Mouse (Mus musculus) layer of hippocampus, adult 2 months (tissue): ENCODE measurements around the gene N4bp2l1. TPM values are rescaled to one million over a fixed set of nuclear protein-coding genes. Genes with fewer than 3 reads are reported as not detected.
A peak's percentile ranks its signal among the peaks of the same experiment; 100 is the strongest.
"Not testable (repeated sequence)": the region's sequence is repeated elsewhere in the genome, so short reads cannot be mapped to it uniquely, and the experiment has no call there.

Source experiments
- DNase-seq, 2 experiments: peaks; one replicate each; pipeline ENCODE4 v3.0.0; 2022; ENCODE audit warnings: low spot score in 2 of 2
- H3K27ac ChIP-seq: fragments of 200-600 bp; 2 replicates; pipeline ENCODE4 v1.8.1; 2022
- H3K4me3 ChIP-seq: fragments of 200-600 bp; 2 replicates; pipeline ENCODE4 v1.8.1; 2022; ENCODE audit warnings: mild to moderate bottlenecking
- CTCF ChIP-seq: fragments of 200-600 bp; conservative IDR thresholded peaks from 2 replicates; pipeline ENCODE4 v1.8.1; 2022; ENCODE audit warnings: antibody characterized with exemption, mild to moderate bottlenecking, moderate library complexity
- long read RNA-seq, 2 experiments: library from polyadenylated mRNA; stranded (forward); transcript quantifications; one replicate each; pipeline ENCODE4 v2.0.0; 2021; ENCODE audit warnings: borderline mapping rate in 2 of 2
- total RNA-seq, 2 experiments: library from RNA; stranded (reverse); gene quantifications; 2 replicates each; pipeline ENCODE4 v1.2.3; 2021

N4bp2l1 gene
- 10 to 100 TPM; 55.5 to 57.0 TPM for total RNA-seq
- long read RNA-seq, experiment 1, transcript N4bp2l1-201 (5 exons, 1,905 nt): major isoform, 8 of 24 reads
- long read RNA-seq, experiment 1, partial matches to known transcripts: 0 of 24 reads
- long read RNA-seq, experiment 1, other reads (novel, unspliced or antisense): 9 of 24 reads
- long read RNA-seq, experiment 2, transcript N4bp2l1-201 (5 exons, 1,905 nt): major isoform, 18 of 30 reads
- long read RNA-seq, experiment 2, partial matches to known transcripts: 2 of 30 reads
- long read RNA-seq, experiment 2, other reads (novel, unspliced or antisense): 9 of 30 reads

DNA sequence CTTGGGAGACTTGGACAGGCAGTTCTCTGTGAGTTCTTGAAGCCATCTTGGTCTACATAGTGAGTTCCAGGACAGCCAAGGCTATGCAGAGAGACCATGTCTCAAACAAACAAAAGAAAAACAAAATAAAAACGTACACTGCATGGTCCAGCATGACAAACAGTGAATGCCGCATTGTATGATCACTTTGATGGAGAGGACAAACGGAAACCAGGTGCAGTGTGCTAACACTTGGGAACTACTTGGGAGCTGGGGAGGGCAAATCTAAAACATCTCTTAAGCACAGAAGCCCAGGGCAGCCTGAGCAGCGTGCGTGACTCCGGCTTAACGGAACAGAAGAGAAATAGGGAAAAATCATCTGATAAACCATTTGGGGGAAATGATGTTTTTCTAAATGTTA, at the start of gene N4bp2l1:
TSS of gene N4bp2l1 (minus strand) at position 101 of the 400 bp plus-strand sequence.
- DNase-seq: no peak
- Histone ChIP-seq H3K4me3 (no peak within 1 kb of the TSS), H3K27ac (no peak within 1 kb of the TSS)
- no peak for TF ChIP-seq CTCF

DNA sequence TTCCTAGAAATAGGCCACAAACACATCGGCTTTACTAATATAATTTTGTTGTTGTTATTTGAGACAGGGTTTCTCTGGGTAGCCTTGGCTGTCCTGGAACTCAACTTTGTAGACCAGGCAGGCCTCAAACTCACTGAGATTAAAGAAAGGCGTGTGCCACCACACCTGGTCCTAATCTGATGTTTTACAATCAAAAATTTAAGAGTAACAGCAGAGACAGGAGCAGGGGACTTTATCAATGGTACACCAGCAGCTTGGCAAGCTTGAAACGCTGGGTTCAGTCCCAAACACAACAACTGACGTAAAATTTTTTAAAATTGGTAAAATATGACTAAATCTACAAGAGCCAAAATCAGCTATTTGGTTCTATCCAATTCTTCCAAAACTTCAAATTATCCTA, 47.9 kb upstream of the N4bp2l1 start:
- DNase-seq: no peak
- TF ChIP-seq CTCF: no peak
- H3K4me3 ChIP-seq: no peak overlapping the region

DNA sequence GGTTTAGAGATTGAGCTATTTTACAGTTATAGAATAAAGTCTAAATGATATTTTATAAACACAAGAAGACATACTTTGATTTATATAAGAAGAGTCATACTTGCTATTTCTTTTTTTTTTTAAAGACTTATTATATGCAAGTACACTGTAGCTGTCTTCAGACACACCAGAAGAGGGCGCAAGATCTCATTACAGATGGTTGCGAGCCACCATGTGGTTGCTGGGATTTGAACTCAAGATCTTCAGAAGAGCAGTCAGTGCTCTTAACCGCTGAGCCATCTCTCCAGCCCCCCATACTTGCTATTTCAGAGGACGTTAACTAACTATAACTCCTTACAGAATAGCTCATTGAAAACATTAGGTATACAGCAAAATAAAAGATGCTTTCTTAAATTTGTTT, 46.4 kb upstream of the N4bp2l1 start:
- DNase-seq, H3K4me3 ChIP-seq, H3K27ac ChIP-seq: not testable (repeated sequence)
- TF ChIP-seq CTCF: peak; percentile 56

More for the DNA sequence above, 47.9 kb upstream of the N4bp2l1 start:
- no peak overlapping the region for H3K27ac ChIP-seq

DNA sequence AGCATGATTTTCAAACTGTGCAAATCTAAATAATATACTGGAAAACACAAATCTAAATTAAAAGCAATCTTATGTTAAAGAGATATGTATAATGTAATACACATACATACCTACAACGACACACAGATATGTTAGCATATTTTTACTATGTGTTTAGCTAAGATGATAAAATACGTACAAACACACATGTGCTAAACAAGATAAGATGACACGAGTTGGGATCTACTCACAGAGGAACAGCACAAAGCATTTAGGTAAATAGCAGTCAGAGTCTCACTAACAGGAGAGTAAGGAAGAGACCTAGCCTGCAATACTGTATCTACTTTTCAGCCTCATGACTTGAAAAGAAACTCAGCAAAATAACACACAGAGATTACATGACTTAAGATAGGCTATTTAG, 44.5 kb upstream of the N4bp2l1 start:
- no peak for TF ChIP-seq CTCF

DNA sequence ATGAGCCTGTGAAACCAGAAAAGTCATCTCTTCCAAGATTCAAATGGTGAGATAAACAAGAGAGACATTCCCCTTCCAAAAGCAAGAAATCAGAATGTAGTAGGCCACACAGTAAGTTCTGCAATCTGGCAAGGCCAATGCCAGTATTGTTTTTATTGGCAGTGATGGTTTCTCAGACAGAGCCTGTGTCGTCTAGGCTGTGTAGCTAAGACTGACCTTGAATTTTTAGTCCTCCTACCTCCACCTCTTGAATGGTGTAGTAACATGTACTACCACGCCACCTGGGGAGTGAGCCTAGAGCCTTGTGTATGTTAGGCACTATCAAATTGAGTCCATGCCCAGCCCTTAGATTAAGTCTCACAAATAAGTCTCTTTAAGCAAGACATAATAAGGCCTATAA, 32.7 kb upstream of the N4bp2l1 start:
- DNase-seq: no peak
- Histone ChIP-seq H3K4me3 (no peak overlapping the region), H3K27ac (no peak overlapping the region)
- TF ChIP-seq CTCF: no peak

More for the DNA sequence above, 44.5 kb upstream of the N4bp2l1 start:
- DNase-seq: no peak
- Histone ChIP-seq H3K27ac (no peak overlapping the region), H3K4me3 (no peak overlapping the region)

DNA sequence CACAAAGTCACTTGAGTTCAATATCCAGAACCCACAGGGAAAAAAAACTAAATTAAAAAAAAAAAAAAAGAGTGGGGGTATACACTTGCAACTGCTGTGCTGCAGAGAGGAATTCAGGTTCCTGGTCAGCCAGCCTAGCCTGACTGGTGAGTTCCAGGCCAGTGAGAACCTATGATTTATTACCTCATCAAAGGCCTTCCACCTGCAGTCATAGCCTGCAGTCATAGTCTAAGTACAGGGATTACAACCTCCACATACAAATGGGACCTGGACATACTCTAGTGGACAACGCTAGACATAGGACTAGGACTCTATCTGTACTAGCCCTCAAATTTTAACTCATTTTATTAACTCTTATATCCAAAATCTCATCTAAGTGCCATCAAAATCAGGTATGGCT, 32.3 kb upstream of the N4bp2l1 start:
- no peak for TF ChIP-seq CTCF
- Histone ChIP-seq H3K4me3 (no peak overlapping the region), H3K27ac (no peak overlapping the region)
- no peak for DNase-seq

DNA sequence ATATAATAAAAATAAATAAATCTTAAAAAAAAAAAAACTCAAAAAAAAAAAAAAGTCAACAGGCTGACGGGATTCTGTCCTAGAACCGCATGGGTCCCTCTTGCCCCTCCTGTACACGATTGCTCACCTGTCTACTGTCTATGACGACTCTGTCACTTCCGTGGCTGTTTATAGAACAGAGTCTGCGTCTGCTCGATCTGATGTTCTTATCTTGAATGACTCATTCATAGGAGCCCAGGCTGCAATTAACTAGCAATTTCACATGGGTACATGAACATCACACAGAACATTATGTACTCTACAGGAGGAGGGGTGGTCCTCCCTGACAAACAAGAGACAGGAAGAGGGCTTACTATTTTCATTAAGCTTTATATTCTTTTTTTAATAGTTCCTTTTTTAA, 28.5 kb upstream of the N4bp2l1 start:
- DNase-seq: peak in 1 of 2 experiments; percentile 27
- H3K27ac ChIP-seq: no peak overlapping the region
- no peak for TF ChIP-seq CTCF
- H3K4me3 ChIP-seq: no peak overlapping the region

DNA sequence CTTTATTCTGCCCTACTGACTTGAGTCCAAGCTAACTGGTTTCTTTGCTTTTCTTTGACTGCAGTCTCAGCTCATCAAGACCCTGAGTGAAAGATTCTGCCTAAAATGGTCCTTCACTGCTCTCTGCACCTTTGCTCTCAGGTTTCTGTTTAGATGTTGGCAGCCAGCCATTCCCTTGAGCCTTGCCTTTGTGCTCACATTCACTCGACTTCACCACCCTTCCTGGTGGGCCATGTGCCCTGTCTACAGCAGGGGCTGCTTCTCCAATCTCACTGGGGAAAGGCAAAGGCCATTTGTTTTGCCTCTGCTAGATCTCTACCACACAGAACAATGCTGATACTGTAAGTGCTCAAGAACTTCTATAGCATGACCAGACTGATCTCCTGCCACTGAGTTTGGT, 25.8 kb upstream of the N4bp2l1 start:
- no peak overlapping the region for H3K4me3 ChIP-seq
- DNase-seq: no peak
- no peak for TF ChIP-seq CTCF
- no peak overlapping the region for H3K27ac ChIP-seq

DNA sequence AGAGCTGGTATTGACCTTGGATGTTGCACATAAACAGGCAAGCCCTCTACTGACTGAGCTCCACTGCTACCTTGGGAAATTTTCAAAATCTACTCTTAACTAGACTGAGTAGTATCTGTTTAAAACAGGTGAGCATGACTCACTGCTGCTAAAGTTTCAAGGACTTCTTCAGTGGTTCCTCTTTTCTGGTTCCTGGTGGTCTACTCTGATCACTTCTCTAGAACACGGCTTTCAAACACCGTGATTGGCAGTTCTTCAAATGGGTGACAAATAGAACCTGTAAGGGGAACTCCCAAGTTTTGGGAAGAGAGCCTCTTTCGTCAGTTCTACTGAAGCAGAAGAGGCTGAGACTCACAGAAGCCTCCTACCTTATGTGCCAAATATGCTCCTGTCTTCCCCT, 24.6 kb upstream of the N4bp2l1 start:
- no peak for DNase-seq
- H3K27ac ChIP-seq: no peak overlapping the region
- H3K4me3 ChIP-seq: no peak overlapping the region
- no peak for TF ChIP-seq CTCF

DNA sequence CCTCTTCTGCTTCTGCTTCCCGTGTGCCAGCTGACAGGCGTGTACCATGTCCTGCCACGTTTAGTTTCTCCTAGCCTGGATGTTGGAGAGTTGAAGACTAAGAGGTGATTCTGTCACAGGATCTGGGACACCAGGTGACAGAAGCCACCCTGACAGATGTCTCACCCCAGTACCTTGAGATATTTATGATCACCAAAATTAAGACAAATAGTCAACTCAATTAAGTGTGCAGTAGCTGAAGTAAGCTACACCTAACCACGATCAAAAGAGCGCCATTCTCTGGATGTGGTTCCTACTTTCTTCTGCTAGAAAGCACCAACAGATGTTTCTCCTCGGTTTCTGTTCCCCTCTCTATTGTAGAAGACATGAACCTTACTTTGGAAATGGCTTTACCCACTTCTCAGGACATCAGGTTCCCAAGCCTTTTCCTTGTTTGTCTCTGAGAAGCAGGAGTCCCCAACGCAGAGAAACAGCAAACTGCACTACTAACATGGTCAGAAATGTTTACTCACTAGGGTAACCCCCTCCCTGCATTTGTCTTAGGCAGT, 23.7 kb upstream of the N4bp2l1 start:
- TF ChIP-seq CTCF: no peak
- no peak for DNase-seq
- Histone ChIP-seq H3K4me3 (no peak overlapping the region), H3K27ac (no peak overlapping the region)

DNA sequence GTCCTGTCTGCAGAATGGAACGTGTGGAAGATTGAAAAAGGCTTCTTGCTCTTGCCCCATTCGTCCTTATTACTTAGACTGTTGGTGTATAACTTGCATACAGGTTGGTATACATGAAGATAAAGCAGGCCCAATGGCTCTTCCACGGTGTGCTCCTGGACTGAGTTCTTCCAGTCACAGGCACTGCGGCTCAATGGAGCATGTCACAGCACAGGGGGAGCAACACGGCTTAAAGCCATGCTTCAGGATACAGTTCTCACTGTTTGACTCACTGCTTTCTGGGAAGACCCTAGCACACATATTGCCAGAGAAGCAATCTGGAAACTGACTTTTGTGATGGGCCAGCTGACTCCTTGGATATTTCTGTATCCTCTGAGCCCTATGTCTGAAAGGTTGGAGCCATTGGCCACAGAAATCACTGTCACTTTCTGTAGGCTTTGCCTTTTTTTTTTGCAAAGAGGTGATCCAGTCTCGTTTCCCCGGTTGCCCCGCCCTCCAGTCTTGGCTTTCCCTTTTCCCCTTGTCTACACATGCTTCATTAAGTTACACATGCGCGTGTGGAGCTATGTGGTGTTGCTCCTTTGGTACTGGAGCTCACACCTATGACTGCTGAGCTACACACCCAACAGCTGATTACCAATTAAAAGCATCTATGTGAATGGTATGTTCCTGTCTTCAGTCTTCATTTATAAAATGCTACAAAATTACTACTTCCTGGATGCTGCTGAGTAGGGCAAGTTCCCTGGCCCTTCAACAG, 21.8 kb upstream of the N4bp2l1 start:
- TF ChIP-seq CTCF: no peak
- no peak overlapping the region for H3K4me3 ChIP-seq
- no peak overlapping the region for H3K27ac ChIP-seq
- DNase-seq: no peak

DNA sequence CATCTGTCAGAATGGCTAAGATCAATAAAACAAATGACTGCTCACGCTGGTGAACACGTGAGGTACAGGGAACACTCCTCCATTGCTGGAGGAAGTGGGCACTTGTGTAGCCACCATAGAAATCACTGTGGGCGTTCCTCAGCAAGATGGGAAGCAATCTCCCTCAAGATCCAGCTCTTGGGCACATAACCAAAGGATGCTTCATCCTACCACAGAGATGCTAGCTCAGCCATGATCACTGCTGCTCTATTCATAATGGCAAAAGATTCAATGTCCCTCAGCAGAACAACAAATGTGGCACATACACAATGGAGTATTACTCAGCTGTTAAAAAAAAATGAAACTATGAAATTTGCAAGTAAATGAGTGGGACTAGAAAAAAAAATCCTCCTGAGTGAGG, 19.7 kb upstream of the N4bp2l1 start:
- Histone ChIP-seq H3K27ac (no peak overlapping the region), H3K4me3 (no peak overlapping the region)
- no peak for TF ChIP-seq CTCF
- DNase-seq: no peak

DNA sequence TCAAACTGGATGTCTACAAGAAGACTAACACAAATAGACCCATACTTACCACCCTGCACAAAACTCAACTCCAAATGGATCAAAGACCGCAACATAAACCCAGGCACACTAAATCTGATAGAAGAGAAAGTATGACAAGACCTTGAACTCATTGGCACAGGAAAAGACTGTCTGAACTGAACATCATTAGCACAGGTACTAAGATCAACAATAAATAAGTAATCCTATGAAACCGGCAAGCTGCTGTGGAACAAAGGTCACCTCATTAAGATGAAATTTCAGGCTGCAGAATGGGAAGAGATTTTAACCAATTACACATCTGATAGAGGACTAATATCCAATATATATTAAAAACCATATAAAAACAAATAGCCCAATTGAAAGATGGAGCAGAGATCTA, 19.2 kb upstream of the N4bp2l1 start:
- TF ChIP-seq CTCF: no peak
- H3K4me3 ChIP-seq: no peak overlapping the region
- no peak overlapping the region for H3K27ac ChIP-seq
- no peak for DNase-seq
